Mouse (Mus musculus) lung, embryonic 15.5 days (tissue): ENCODE results near the gene Krtap28-10. TPM values are rescaled to one million over a fixed set of nuclear protein-coding genes. Genes with fewer than 3 reads are reported as not detected.

Experiments used
- ATAC-seq: fragments of 200-750 bp; cut with Nextera tagmentation; 2 replicates; pipeline ENCODE4 v1.8.0; 2017; ENCODE audit warnings: moderate number of reproducible peaks, borderline replicate concordance; ENCODE audit not compliant: low FRiP score, low TSS enrichment; ENCODE audit errors: extremely low read depth
- H3K27ac ChIP-seq: fragments of 300-500 bp; sonication (generic); 2 replicates; pipeline ENCODE4 v1.5.1; 2015; ENCODE audit warnings: moderate library complexity, mild to moderate bottlenecking, inconsistent platforms
- H3K27me3 ChIP-seq: fragments of 300-500 bp; sonication (generic); 2 replicates; pipeline ENCODE4 v1.6.1; 2015; ENCODE audit warnings: inconsistent platforms
- H3K36me3 ChIP-seq: fragments of 300-500 bp; sonication (generic); 2 replicates; pipeline ENCODE4 v1.6.1; 2015; ENCODE audit warnings: inconsistent platforms
- H3K4me1 ChIP-seq: fragments of 300-500 bp; sonication (generic); 2 replicates; pipeline ENCODE4 v1.6.1; 2015; ENCODE audit warnings: inconsistent platforms
- H3K4me2 ChIP-seq: fragments of 300-500 bp; sonication (generic); 2 replicates; pipeline ENCODE4 v1.6.1; 2015; ENCODE audit warnings: inconsistent platforms, mild to moderate bottlenecking, moderate library complexity
- H3K4me3 ChIP-seq: fragments of 300-500 bp; sonication (generic); 2 replicates; pipeline ENCODE4 v1.5.1; 2015; ENCODE audit warnings: mild to moderate bottlenecking, inconsistent platforms
- H3K9ac ChIP-seq: fragments of 300-500 bp; sonication (generic); 2 replicates; pipeline ENCODE4 v1.6.1; 2015; ENCODE audit warnings: inconsistent platforms
- H3K9me3 ChIP-seq: fragments of 300-500 bp; sonication (generic); 2 replicates; pipeline ENCODE4 v1.6.1; 2016; ENCODE audit warnings: inconsistent platforms
- WGBS: fragments of 180-500 bp; shearing (Covaris S2); methylation state at CpG from one replicate; pipeline ENCODE4 v1.1.7; 2015; 5-methylcytosine and 5-hydroxymethylcytosine counted together
- polyA plus RNA-seq: library from polyadenylated mRNA; unstranded; fragments of >200 nt; fragmentation: Nextera tagmentation; extraction: Ambion mirVana; gene quantifications from 2 replicates; pipeline ENCODE4 v1.2.1, GENCODE M21; 2015

Gene Krtap28-10
- polyA plus RNA-seq, 1 experiment from 2014 or later: not detected

DNA sequence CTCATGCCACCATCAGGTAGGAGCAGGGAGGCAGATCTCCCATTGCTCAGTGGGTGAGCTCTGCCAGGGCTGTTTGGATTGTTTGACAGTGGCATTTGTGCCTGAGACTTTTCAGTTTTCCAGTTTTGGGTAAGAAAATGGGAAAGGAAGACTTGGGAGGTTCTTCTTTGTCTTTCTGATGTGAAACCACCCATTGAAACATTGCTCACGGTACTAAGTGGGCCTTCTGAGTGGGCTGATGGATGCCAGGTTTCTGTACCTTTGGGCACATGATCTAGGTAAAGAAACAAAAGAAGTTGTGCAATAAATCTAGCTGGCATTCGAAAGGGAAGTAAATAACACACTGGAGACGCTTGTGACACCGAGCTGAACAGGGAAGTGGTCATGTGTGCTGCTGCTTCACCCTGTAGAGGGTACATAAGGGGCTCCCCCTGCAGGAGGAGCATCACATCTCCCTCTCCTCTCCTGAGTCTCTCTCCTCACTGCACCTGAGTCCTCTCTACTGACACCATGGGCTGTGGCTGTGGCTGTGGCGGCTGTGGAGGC, 2.7 kb upstream of the Krtap28-10 start, which contains the start of gene Gm47969:
Gene Gm47969 (plus strand): TSS at position 51 of the 546 bp plus-strand sequence.
- Histone ChIP-seq H3K9me3 (no peaks in the 10 kb centered on the region), H3K27ac (no peak within 1 kb of the TSS), H3K4me2 (no peak within 1 kb of the TSS), H3K27me3 (no peaks in the 10 kb centered on the region), H3K4me3 (no peak within 1 kb of the TSS), H3K4me1 (no peaks in the 10 kb centered on the region), H3K36me3 (no peaks in the 10 kb centered on the region), H3K9ac (no peak within 1 kb of the TSS)
- WGBS: 71% methylated on average over 5 of the region's 5 CpGs
- 0 out of 2 replicates have a peak, but pooled peaks have one; percentile 19 for ATAC-seq

DNA sequence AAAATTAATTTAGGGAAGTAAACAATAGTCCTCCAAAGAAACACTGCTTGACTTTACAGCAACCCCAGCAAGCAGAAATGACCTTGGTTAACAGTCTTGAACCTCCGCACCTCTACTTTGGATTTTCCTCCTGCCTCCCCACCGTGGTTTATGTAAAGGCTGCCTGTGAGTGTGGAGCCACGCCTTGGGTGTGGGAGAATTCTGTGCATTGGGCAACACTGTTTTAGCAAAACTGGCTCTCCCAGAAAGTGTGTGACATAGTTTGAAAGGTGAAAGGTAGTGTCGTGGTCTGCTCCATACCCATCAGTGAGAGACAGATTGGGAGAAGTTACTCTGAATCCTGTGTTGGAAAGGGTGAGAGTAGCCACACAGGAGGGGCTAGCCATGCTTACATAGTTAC, 3.2 kb downstream of the Krtap28-10 start:
- Histone ChIP-seq H3K9me3 (no peaks in the 10 kb centered on the region), H3K27me3 (no peaks in the 10 kb centered on the region), H3K36me3 (no peaks in the 10 kb centered on the region), H3K27ac (no peak overlapping the region), H3K4me2 (no peak overlapping the region), H3K4me1 (no peaks in the 10 kb centered on the region; the same call in 1 of the 2 replicates), H3K9ac (no peak overlapping the region), H3K4me3 (no peak overlapping the region)
- ATAC-seq: no peak
- WGBS: 71% methylated on average over 4 of the region's 4 CpGs

DNA sequence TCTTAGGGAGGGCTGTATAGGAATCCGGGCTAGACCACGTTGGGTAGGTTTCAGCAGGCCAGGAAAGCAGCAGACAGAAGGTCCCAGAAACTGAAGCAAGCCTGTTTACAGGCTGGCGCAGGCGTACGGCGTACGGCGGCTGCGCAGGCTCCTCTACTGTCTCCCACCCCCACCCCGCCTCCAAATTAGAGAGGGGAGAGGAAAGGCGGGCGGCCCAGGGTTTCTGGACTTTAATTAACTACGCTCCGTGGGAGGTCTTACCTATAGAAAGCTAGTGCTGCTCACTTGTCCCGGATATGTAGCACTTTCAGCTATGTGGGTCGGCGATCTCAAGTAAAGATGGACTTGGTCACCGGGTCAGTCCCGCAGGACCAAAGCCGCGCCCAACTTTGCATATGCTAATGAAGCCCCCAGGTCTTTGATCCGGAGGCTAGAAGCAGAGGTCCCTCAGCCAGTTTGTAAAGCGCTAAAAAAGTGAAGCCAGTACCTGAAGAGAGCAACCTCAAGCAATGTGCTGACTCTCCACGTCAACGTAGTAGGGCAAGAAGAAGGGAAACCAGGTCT, 4.1 kb downstream of the Krtap28-10 start, which contains the start of gene Slc19a3:
Gene Slc19a3 (minus strand): TSS at position 340 of the 564 bp plus-strand sequence.
- Histone ChIP-seq H3K36me3 (no peaks in the 10 kb centered on the region), H3K27me3 (no peaks in the 10 kb centered on the region), H3K4me1 (no peaks in the 10 kb centered on the region; the same call in 1 of the 2 replicates), H3K9me3 (no peaks in the 10 kb centered on the region), H3K27ac (no peak within 1 kb of the TSS), H3K9ac (peak within 1 kb of the TSS; percentile 42), H3K4me2 (peak within 1 kb of the TSS; percentile 68), H3K4me3 (peak within 1 kb of the TSS; percentile 57)
- ATAC-seq: peak; percentile 88
- 2% methylated on average over 25 of the region's 25 CpGs for WGBS

DNA sequence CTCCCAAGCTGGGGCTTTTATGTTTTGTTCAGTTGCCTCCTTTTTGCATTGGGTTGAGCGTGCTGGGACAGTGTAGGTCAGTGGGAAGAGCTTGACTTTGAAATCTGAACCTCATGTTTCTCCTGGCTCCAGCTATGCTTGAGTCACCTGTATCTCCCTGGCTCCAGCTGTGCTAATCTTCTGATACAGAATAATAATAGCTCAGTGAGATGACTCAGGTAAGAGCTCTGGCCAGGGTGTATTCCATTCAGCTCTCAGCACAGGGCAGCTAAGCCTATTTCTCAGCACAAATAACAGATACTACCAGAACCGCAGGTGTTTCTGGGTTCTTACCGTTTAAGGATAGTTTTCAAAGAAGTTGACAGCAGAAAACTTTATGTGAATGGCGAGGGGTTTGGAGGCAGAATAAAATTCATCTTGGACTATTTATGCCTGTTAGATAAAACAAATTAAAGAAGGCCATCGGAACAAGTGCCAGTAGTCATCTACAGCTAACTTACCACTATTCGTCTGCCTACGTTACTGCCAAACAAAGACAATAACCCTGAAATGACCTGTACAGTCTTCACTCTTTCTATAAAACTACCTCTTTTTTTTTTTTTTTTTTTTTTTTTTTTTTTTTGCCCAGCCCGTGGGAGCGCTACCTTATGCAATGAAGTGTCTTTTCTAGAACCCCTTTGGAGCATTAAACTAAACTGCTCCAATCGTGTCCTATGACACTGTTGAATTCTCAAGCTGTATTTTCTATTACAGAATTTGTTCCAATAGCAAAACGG, 5.2 kb downstream of the Krtap28-10 start:
- 73% methylated on average over 11 of the region's 11 CpGs for WGBS
- Histone ChIP-seq H3K27ac (no peak overlapping the region), H3K4me3 (no peak overlapping the region), H3K36me3 (no peaks in the 10 kb centered on the region), H3K4me2 (peak overlapping the region; percentile 68; the same call in 1 of the 2 replicates), H3K9ac (no peak overlapping the region), H3K27me3 (no peaks in the 10 kb centered on the region), H3K9me3 (no peaks in the 10 kb centered on the region), H3K4me1 (no peaks in the 10 kb centered on the region; the same call in 1 of the 2 replicates)
- ATAC-seq: no peak

DNA sequence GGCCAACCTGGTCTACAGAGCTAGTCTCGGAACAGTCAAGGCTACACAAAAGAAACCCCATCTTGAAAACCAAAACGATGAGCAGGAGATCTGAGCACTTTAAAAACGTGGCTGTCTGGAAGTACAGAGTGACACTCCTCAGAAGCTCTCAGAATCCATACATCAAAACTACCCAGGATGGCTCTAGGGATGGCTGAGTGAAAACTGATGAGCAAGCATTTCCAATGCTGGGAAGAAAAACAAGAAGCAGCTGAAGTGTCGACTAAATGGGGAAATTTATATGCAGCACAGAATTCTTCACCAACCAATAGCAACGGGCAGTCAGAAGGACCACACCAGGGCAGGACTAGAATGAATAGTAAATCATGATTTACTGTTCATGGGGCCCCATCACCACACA, 7.8 kb downstream of the Krtap28-10 start:
- no peak overlapping the region for H3K4me3 ChIP-seq
- H3K4me2 ChIP-seq: no peak overlapping the region
- H3K27ac ChIP-seq: no peak overlapping the region
- no peaks in the 10 kb centered on the region for H3K27me3 ChIP-seq
- H3K9ac ChIP-seq: no peak overlapping the region
- no peaks in the 10 kb centered on the region for H3K36me3 ChIP-seq
- WGBS: 63% methylated on average over 5 of the region's 5 CpGs
- H3K4me1 ChIP-seq: no peaks in the 10 kb centered on the region; the same call in 1 of the 2 replicates
- H3K9me3 ChIP-seq: no peaks in the 10 kb centered on the region
- no peak for ATAC-seq

DNA sequence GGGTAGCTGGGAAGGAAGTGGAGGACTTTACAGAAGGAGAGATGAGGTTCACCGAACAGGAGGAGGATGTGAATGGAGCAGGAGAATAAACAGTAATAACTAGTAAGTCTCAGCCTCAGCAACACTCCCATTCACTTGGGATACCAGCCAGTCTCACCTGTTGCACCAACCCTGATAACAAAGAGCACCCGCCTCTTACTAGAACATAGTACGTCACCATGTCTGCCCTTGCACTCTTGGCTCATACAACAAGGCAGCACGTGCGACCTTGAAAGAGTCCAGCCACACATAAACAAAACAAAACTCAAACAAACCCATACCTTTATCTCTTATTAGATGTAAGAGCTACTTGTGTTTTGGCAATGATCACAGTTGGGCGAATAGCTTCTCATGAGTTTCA, 9.8 kb downstream of the Krtap28-10 start:
- Histone ChIP-seq H3K27ac (no peak overlapping the region), H3K4me3 (no peak overlapping the region), H3K4me1 (no peaks in the 10 kb centered on the region), H3K9ac (no peak overlapping the region), H3K4me2 (no peak overlapping the region), H3K9me3 (no peaks in the 10 kb centered on the region), H3K27me3 (no peaks in the 10 kb centered on the region), H3K36me3 (no peaks in the 10 kb centered on the region)
- 74% methylated on average over 6 of the region's 6 CpGs for WGBS
- ATAC-seq: no peak

DNA sequence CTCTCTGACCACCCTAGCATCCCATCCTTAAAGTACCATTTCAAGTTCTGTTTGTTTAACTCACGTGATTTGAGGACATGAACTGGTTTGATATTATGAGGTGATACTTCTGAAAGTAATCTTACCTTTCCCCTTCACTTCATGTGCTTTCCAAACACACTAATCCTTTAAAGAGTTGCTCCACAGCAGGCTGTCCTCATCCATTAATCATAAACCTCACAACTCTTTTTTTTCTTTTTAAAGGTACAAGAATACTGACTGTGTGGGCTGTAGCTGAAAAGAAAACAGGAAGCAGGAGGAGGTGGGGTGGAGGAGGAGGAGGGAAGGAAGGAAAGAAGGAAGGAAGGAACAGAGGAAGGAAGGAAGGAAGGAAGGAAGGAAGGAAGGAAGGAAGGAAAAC, 10.3 kb downstream of the Krtap28-10 start:
- Histone ChIP-seq H3K4me2 (no peak overlapping the region), H3K27ac (no peak overlapping the region), H3K4me1 (no peaks in the 10 kb centered on the region), H3K27me3 (no peaks in the 10 kb centered on the region), H3K36me3 (no peaks in the 10 kb centered on the region), H3K9me3 (no peaks in the 10 kb centered on the region), H3K9ac (no peak overlapping the region), H3K4me3 (no peak overlapping the region)
- 19% methylated on average over 1 of the region's 1 CpGs for WGBS
- no peak for ATAC-seq

DNA sequence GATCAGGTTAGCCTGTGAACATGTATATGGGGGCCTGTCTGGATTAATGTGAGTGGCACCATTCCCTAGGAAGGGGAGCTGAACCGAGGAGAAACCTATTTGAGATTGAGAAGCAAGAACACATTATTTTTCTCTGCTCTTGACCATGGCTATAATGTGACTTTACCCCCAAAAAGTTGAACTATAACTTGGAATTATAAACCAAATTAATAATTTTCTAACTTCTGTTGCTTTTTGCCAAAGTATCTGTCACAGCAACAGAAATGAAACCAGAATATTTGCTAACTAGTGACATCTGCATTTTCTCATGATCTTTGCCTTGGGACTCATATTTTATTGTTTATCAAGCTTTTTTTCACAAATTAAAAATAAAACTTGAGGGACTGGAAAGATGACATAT, 25.7 kb downstream of the Krtap28-10 start:
- no peak overlapping the region for H3K4me3 ChIP-seq

DNA sequence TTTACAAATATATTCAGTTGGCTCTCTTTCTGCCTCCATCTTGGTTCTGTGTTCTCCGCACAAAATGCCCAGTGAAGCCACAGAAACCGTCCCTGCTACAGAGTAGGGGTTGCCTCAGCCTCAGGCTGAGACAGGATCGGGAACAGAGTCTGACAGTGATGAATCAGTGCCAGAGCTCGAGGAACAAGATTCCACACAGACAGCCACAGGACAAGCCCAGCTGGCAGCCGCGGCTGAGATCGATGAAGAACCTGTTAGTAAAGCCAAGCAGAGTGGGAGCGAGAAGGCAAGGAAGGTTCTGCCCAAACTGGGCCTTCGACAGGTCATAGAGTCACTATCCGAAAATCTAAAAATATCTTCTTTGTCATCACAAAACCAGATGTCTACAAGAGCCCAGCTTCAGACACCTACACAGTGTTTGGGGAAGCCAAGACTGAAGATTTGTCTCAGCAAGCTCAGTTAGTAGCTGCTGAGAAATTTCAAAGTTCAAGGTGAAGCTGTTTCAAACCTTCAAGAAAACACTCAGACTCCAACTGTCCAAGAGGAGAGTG, 26.9 kb downstream of the Krtap28-10 start:
- no peaks in the 10 kb centered on the region for H3K4me1 ChIP-seq
- 53% methylated on average over 10 of the region's 10 CpGs for WGBS
- no peaks in the 10 kb centered on the region for H3K9me3 ChIP-seq
- no peak overlapping the region for H3K27ac ChIP-seq
- no peak for ATAC-seq
- H3K4me3 ChIP-seq: no peak overlapping the region
- H3K27me3 ChIP-seq: no peaks in the 10 kb centered on the region
- no peak overlapping the region for H3K4me2 ChIP-seq
- H3K9ac ChIP-seq: no peak overlapping the region
- H3K36me3 ChIP-seq: no peaks in the 10 kb centered on the region

More for the DNA sequence above, 25.7 kb downstream of the Krtap28-10 start:
- Histone ChIP-seq H3K4me1 (no peaks in the 10 kb centered on the region), H3K36me3 (no peaks in the 10 kb centered on the region), H3K27me3 (no peaks in the 10 kb centered on the region), H3K9ac (no peak overlapping the region), H3K27ac (no peak overlapping the region), H3K9me3 (no peaks in the 10 kb centered on the region), H3K4me2 (no peak overlapping the region)
- ATAC-seq: no peak
- 59% methylated on average over 1 of the region's 1 CpGs for WGBS

DNA sequence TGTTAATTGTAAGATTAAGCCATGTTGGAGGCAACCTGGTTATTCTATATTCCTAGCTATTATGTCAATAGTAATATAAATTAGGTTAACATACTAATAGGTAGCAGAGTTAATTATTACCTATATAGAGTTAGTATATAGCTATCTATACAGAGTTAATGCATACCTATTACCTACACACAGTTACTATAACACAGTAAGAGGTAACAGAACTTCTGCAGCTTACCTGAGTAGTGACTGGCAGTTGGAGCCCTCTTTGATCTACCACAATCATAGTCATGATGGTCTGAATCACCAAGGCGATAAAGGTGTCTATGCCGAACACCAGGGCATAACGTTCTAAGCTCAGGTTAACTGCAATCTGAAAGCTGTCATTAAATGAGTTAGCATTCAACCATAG, 27.8 kb downstream of the Krtap28-10 start:
- Histone ChIP-seq H3K9me3 (no peaks in the 10 kb centered on the region), H3K4me1 (no peaks in the 10 kb centered on the region), H3K4me2 (no peak overlapping the region), H3K27ac (no peak overlapping the region), H3K27me3 (no peaks in the 10 kb centered on the region), H3K36me3 (no peaks in the 10 kb centered on the region), H3K9ac (no peak overlapping the region), H3K4me3 (no peak overlapping the region)
- no peak for ATAC-seq
- 90% methylated on average over 3 of the region's 3 CpGs for WGBS

DNA sequence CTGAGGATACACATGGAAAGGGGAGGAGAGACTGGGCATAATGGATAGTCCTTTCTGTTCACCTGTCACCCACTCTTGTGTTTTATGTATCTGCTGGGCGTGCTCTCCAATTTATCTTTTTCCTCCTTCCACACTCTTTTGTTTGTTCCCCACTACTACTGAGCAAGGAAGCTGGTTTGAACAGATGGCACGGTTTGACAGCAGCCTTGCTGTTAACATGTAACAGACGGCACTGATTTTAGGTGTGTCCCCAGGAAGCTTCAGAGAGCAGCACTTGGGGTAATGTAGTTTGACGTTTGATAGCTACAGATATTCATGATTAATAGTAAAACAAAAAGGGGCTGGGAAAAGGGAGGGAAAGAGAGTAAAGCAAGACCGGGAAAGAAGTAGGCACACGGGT, 34.8 kb downstream of the Krtap28-10 start:
- Histone ChIP-seq H3K36me3 (no peaks in the 10 kb centered on the region), H3K27ac (no peak overlapping the region), H3K4me1 (no peaks in the 10 kb centered on the region), H3K27me3 (no peaks in the 10 kb centered on the region), H3K9ac (no peak overlapping the region), H3K4me3 (no peak overlapping the region), H3K4me2 (no peak overlapping the region), H3K9me3 (no peaks in the 10 kb centered on the region)
- ATAC-seq: no peak
- WGBS: 53% methylated on average over 6 of the region's 6 CpGs
